Mouse (Mus musculus): ENCODE data around the gene Fxn.
"Not testable (repeated sequence)": the region's sequence is repeated elsewhere in the genome, so short reads cannot be mapped to it uniquely, and the experiment has no call there.

Gene Fxn

GRCm38 (mm10) chr19:24241799-24242546 is 38.4 kb downstream of the Fxn start:
- DNase-seq (ENCODE audit: low read depth): no peak

GRCm38 (mm10) chr19:24241271-24241670 is 39.1 kb downstream of the Fxn start:
- DNase-seq (ENCODE audit: low read depth): no peak

GRCm38 (mm10) chr19:24238011-24238410 is 42.4 kb downstream of the Fxn start:
- DNase-seq (ENCODE audit: low read depth): no peak

- DNase-seq (ENCODE audit: low read depth): not testable (repeated sequence)
Observed at GRCm38 (mm10) chr19:24232356-24232755, 48.0 kb downstream of the Fxn start.

GRCm38 (mm10) chr19:24225305-24225696 is 55.1 kb downstream of the Fxn start:
- no peak for DNase-seq (ENCODE audit: low read depth)

GRCm38 (mm10) chr19:24224500-24225304 is 55.7 kb downstream of the Fxn start, which contains the start of gene Tjp2:
Tjp2 (minus strand) TSS chr19:24225030.
- peak; percentile 55 for DNase-seq (ENCODE audit: low read depth)

- no peak for DNase-seq (ENCODE audit: low read depth)
Observed at GRCm38 (mm10) chr19:24223851-24224251, 56.6 kb downstream of the Fxn start.

- DNase-seq (ENCODE audit: low read depth): no peak
Observed at GRCm38 (mm10) chr19:24221455-24221854, 59.0 kb downstream of the Fxn start.

GRCm38 (mm10) chr19:24220795-24221445 is 59.5 kb downstream of the Fxn start:
- DNase-seq (ENCODE audit: low read depth): no peak

- DNase-seq (ENCODE audit: low read depth): no peak
Observed at GRCm38 (mm10) chr19:24219011-24219410, 61.4 kb downstream of the Fxn start.

- no peak for DNase-seq (ENCODE audit: low read depth)
Observed at GRCm38 (mm10) chr19:24218291-24218690, 62.1 kb downstream of the Fxn start.

- DNase-seq (ENCODE audit: low read depth): no peak
Observed at GRCm38 (mm10) chr19:24217851-24218250, 62.6 kb downstream of the Fxn start.

- no peak for DNase-seq (ENCODE audit: low read depth)
Observed at GRCm38 (mm10) chr19:24216771-24217170, 63.6 kb downstream of the Fxn start.

- no peak for DNase-seq (ENCODE audit: low read depth)
Observed at GRCm38 (mm10) chr19:24214939-24215338, 65.5 kb downstream of the Fxn start.

GRCm38 (mm10) chr19:24213299-24213698 is 67.1 kb downstream of the Fxn start:
- no peak for DNase-seq (ENCODE audit: low read depth)

- DNase-seq (ENCODE audit: low read depth): no peak
Observed at GRCm38 (mm10) chr19:24212552-24213249, 67.7 kb downstream of the Fxn start.

All from naive thymus-derived CD4-positive, alpha-beta T cell, adult 2 months (primary cell).